Mouse (Mus musculus): ENCODE measurements around the gene Ctnnbip1.

Ctnnbip1 gene

GRCm38 (mm10) chr4:149523961-149524360 lies 5.9 kb downstream of the Ctnnbip1 start:
- DNase-seq, result no peak

GRCm38 (mm10) chr4:149525170-149525569 lies 7.1 kb downstream of the Ctnnbip1 start:
- DNase-seq, result no peak

- DNase-seq, result no peak
These were observed 7.8 kb downstream of the Ctnnbip1 start for GRCm38 (mm10) chr4:149525811-149526210.

GRCm38 (mm10) chr4:149526330-149526729 lies 8.3 kb downstream of the Ctnnbip1 start:
- DNase-seq, result no peak

- no peak for DNase-seq
These were observed 9.8 kb downstream of the Ctnnbip1 start for GRCm38 (mm10) chr4:149527621-149528354.

- DNase-seq, result no peak
These were observed 11.7 kb downstream of the Ctnnbip1 start for GRCm38 (mm10) chr4:149529691-149530090.

GRCm38 (mm10) chr4:149539441-149539840 lies 21.4 kb downstream of the Ctnnbip1 start:
- DNase-seq, result no peak

- no peak for DNase-seq
These were observed 23.9 kb downstream of the Ctnnbip1 start for GRCm38 (mm10) chr4:149541935-149542334.

- DNase-seq, result no peak
These were observed 24.4 kb downstream of the Ctnnbip1 start for GRCm38 (mm10) chr4:149542431-149542830.

- peak; percentile 91 for DNase-seq
These were observed 25.0 kb downstream of the Ctnnbip1 start for GRCm38 (mm10) chr4:149542927-149543553.

GRCm38 (mm10) chr4:149544892-149545291 lies 26.9 kb downstream of the Ctnnbip1 start:
- no peak for DNase-seq

- no peak for DNase-seq
These were observed 28.9 kb downstream of the Ctnnbip1 start for GRCm38 (mm10) chr4:149546797-149547444.

- no peak for DNase-seq
These were observed 29.5 kb downstream of the Ctnnbip1 start for GRCm38 (mm10) chr4:149547523-149547922.

- DNase-seq, result peak; percentile 73
These were observed 31.3 kb downstream of the Ctnnbip1 start for GRCm38 (mm10) chr4:149549221-149549925.

- no peak for DNase-seq
These were observed 32.8 kb downstream of the Ctnnbip1 start for GRCm38 (mm10) chr4:149550866-149551265.

- DNase-seq, result no peak
These were observed 33.7 kb downstream of the Ctnnbip1 start for GRCm38 (mm10) chr4:149551696-149552095.

- DNase-seq, result no peak
These were observed 35.8 kb downstream of the Ctnnbip1 start for GRCm38 (mm10) chr4:149553834-149554233.

GRCm38 (mm10) chr4:149556111-149556510 lies 38.1 kb downstream of the Ctnnbip1 start:
- DNase-seq, result no peak

- DNase-seq, result no peak
These were observed 39.9 kb downstream of the Ctnnbip1 start for GRCm38 (mm10) chr4:149557905-149558304.

GRCm38 (mm10) chr4:149558389-149558788 lies 40.4 kb downstream of the Ctnnbip1 start:
- no peak for DNase-seq

GRCm38 (mm10) chr4:149561392-149561791 lies 43.4 kb downstream of the Ctnnbip1 start:
- DNase-seq, result no peak

- no peak for DNase-seq
These were observed 44.2 kb downstream of the Ctnnbip1 start for GRCm38 (mm10) chr4:149561986-149562904.
